Mouse (Mus musculus): ENCODE data around the gene D8Ertd738e. TPM values are rescaled to one million over a fixed set of nuclear protein-coding genes. Genes with fewer than 3 reads are reported as not detected.

D8Ertd738e gene
- polyA plus RNA-seq, 1 experiment from 2014 or later, result 386 TPM

DNA sequence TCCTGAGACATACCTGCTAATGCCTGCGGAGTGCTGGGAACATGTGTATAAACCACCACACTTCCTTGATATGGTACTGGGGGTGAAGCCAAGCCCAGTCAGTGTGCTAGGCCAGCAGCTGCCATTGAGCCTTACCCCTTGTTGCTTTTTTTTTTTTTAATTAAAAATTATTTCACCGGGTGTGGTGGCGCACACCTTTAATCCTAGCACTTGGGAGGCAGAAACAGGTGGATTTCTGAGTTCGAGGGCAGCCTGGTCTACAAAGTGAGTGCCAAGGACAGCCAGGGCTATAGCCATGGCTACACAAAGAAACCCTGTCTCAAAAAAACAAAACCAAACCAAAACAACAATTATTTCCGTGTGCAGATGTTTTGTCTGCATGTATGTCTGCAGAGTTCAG, 44.4 kb downstream of the D8Ertd738e start:
- DNase-seq (ENCODE audit: extremely low spot score, low spot score), result no peak
- H3K27ac ChIP-seq, result no peak overlapping the region
- H3K4me1 ChIP-seq, result peaks cover 64% of the 10 kb centered on the region
- H3K36me3 ChIP-seq (replicated peaks), result peaks cover 27% of the 10 kb centered on the region
- 96% methylated on average over 5 of the region's 5 CpGs for WGBS
- no peaks in the 10 kb centered on the region for H3K9me3 ChIP-seq
- no peak overlapping the region for H3K4me3 ChIP-seq
- H3K27me3 ChIP-seq (ENCODE audit: poor library complexity, severe bottlenecking), result peaks cover 23% of the 10 kb centered on the region

DNA sequence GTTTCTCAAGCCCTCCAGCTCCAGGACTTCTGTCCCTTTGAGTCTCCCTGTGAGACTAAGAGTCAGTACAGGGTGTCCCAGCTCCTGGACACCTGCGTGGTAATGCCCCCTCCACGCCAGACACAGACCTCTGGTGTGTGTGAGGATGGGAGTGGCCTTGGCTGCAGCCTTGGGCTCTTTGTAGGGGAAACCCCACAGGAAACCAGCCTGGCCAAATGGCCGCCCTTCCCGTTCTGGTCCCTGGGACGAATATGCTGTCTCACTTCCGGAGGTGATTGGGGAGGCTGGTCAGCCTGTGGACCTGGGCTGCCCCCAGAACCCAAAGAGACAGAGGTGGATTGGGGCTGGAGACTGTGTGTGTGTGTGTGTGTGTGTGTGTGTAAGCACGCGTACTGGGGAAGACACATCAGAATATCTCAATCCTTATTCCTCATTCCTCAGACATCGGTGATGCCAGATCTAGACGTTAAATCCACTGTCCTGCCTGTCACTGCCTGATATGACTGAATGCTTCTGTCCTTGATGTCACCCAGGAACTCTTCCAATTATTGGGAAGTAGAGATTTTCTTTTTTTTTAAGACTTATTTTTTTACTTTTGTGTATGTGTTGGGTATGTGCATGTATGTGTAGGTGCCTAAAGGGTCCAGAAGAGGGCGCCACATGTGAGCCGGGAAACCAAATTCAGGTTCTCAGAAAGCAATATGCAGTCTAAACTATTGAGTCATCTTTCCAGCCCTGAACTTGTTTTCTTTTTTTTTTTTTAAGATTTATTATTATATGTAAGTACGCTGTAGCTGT, 45.3 kb downstream of the D8Ertd738e start:
- Histone ChIP-seq H3K4me3 (peak overlapping the region; percentile 69), H3K27ac (peak overlapping the region; percentile 85), H3K4me1 (peaks cover 69% of the 10 kb centered on the region), H3K9me3 (no peaks in the 10 kb centered on the region), H3K27me3 (ENCODE audit: poor library complexity, severe bottlenecking) (peaks cover 28% of the 10 kb centered on the region), H3K36me3 (replicated peaks) (peaks cover 18% of the 10 kb centered on the region)
- DNase-seq (ENCODE audit: extremely low spot score, low spot score), result no peak
- 60% methylated on average over 13 of the region's 13 CpGs for WGBS

DNA sequence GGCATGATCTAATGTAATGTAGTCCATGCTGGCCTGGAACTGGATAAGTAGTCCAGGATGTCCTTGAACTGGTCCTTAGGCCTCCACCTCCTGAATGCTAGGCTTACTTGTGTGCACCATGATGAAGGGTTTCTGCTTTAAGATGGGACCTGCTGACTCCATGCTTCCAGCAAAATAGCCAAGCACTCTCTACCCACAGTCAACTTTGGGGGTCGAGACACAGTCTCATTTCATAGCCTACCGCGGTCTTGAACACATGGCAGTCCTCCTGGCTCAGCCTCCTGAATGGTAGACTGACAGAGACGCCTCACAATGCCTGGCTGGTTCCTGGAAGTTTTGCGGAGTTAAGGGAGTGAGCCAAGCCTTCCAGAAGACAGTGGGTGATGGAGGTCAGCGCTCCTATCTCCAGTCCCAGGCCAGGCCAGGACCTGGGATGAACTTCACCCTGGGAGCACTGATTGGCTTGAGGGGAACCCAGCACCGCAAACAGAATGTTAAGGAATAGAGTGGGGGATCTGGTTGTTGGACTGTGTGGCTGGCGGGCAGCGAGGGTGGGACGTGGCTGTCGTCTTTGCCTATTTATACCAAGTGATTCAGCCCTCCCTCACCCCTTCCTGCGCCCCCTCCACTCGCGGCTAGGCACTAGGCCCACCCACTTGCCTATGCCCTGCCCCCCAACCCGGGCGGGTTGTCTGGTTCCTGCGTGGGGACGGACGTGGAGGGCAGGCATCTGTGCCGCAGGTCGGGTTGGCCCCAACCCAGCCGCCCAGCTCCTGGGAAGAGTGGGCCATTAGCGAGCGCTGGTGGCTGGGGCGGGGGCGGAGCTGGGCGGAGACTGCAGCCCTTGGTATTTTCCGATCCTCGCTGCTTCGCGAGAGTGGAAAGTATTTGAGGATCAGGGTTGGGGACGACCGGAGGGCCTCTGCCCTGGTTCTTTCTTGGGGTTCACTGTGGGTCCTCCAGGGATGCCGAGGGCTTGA, 46.3 kb downstream of the D8Ertd738e start:
- 12% methylated on average over 34 of the region's 34 CpGs for WGBS
- Histone ChIP-seq H3K27ac (peak overlapping the region; percentile 85), H3K27me3 (ENCODE audit: poor library complexity, severe bottlenecking) (peaks cover 28% of the 10 kb centered on the region), H3K9me3 (no peaks in the 10 kb centered on the region), H3K4me1 (peaks cover 69% of the 10 kb centered on the region), H3K4me3 (peak overlapping the region; percentile 69), H3K36me3 (replicated peaks) (peaks cover 14% of the 10 kb centered on the region)
- DNase-seq (ENCODE audit: extremely low spot score, low spot score), result peak; percentile 67

DNA sequence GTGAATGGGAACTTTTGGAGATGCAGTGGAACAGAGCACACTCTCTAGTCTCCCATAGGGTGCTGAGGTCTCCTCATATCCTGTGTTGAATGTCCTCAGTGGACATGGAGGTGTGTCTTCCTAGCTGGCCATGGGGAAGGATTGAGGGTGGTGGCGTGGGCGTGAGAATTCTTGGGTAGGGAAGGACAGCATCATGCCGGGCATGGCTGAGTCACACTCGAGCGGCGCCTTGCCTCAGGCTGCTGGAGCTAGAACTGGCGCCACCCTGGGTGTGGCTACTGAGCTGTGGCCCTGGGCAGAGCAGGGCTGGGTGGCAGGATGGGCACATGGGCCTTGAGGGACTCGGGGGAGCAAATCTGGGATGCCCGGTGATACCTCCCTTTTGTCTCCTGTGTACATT, 47.1 kb downstream of the D8Ertd738e start:
- H3K36me3 ChIP-seq (replicated peaks), result peaks cover 14% of the 10 kb centered on the region
- no peaks in the 10 kb centered on the region for H3K9me3 ChIP-seq
- 93% methylated on average over 9 of the region's 9 CpGs for WGBS
- no peak for DNase-seq (ENCODE audit: extremely low spot score, low spot score)
- H3K27ac ChIP-seq, result no peak overlapping the region
- H3K4me1 ChIP-seq, result peaks cover 69% of the 10 kb centered on the region
- peak overlapping the region; percentile 69; the same call in 1 of the 2 replicates for H3K4me3 ChIP-seq
- H3K27me3 ChIP-seq (ENCODE audit: poor library complexity, severe bottlenecking), result peaks cover 28% of the 10 kb centered on the region

DNA sequence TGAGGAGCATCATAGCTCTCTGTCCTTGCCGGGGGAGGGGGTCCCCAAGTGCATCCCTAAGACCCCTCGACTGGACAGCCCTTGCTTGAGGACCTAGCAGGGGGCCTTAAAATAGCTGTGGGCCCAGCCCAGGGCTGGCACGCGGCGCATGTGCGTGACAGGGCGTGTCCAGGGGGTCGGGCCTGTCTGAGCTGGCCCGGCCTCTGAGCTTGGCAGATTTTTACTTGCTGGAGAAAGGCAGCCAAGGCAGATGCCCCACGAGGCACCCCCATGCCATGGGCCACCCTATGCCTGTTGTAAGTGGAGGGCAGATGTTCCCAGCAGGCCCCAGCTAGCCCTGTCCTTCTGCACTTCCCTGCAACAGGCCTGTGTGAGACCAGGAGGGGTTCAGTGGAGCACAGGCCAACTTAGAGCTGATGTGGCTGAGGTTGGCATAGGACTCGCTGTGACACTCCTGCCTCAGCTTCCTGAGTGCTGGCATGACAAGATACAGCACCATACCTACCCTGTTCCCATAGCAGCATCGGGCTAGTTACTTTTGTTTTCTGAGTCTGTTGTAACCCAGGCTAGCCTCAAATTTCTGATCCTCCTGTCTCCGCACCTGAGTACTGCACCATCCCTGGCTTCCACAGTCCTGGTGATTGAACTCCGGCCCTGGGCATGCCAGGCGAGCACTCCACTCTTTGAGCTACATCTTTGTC, 47.8 kb downstream of the D8Ertd738e start:
- Histone ChIP-seq H3K4me1 (peaks cover 74% of the 10 kb centered on the region), H3K27ac (peak overlapping the region; percentile 94), H3K27me3 (ENCODE audit: poor library complexity, severe bottlenecking) (peaks cover 28% of the 10 kb centered on the region), H3K9me3 (no peaks in the 10 kb centered on the region), H3K4me3 (peak overlapping the region; percentile 69), H3K36me3 (replicated peaks) (peaks cover 10% of the 10 kb centered on the region)
- whole genome bisulfite sequencing, result 74% methylated on average over 15 of the region's 15 CpGs
- DNase-seq (ENCODE audit: extremely low spot score, low spot score), result no peak

DNA sequence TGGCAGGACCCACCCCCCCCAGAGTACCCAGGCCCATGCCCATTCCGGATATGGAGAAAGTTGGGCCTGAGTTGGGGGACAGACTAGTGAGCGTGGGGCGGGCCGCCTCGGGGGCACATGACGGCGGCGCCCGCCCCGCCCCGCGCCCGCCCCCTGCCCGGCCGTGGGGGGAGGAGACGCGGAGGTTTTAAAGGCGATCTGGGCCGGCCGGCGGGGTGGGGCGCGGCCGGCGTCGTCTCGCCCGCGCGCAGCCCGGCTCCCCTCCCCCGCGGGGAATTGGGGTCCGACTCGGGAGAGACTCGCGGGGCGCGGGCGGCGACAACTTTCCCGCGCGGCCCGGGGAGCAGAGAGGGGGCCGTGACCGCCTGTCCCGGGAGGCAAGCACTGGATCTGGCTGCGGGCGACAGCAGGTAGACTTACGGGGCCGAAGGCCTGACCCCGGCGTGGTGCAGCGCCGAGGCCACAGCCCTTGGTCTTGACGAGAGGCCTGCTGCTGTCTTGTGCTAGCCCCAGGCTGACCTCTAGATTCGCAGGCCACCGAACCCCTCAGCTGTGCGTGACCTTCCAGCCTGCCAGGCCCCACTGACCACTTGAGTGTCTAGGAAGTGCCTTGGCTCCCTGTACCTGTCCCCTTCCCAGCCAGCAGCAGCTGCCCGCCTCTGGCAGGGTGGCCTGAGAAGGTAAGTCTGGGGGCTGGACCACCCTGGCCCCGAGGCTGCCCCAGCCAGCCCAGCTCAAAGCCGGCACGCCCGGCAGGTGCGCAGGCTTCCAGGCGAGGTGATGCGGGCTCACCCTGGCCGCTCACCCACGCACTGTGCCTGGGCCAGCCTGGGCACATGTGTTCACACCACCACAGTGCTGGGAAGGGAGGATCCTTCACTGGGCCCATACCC, 48.6 kb downstream of the D8Ertd738e start:
- Histone ChIP-seq H3K27ac (peak overlapping the region; percentile 94), H3K4me1 (peaks cover 74% of the 10 kb centered on the region), H3K4me3 (peak overlapping the region; percentile 69), H3K36me3 (replicated peaks) (peaks cover 4% of the 10 kb centered on the region; the same call in 1 of the 2 replicates), H3K27me3 (ENCODE audit: poor library complexity, severe bottlenecking) (peaks cover 28% of the 10 kb centered on the region), H3K9me3 (no peaks in the 10 kb centered on the region)
- DNase-seq (ENCODE audit: extremely low spot score, low spot score), result peak; percentile 49
- 7% methylated on average over 57 of the region's 70 CpGs for WGBS

DNA sequence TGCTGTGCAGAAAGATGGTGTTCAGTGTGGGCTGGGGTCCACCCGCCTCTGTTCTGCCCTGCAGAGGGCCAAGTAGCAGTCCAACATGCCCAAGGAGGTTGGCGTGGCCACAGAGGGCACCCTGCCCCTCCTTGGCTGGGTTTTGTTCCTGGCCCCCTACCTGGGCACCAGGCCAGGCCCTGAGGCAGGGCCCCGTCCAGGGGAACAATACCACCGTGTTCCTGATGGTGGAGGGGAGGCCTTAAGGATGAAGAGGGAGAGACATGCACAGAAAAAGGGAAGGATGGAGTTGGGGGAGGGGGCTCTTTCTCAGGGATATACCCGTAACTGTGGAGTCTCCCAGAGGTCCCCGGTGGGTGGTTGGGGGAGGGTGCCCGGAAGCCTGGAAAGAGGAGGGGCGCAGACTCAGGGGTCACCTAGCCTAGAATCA, 49.4 kb downstream of the D8Ertd738e start:
- WGBS, result 28% methylated on average over 8 of the region's 8 CpGs
- H3K4me1 ChIP-seq, result peaks cover 74% of the 10 kb centered on the region
- peak overlapping the region; percentile 94 for H3K27ac ChIP-seq
- no peaks in the 10 kb centered on the region for H3K9me3 ChIP-seq
- DNase-seq (ENCODE audit: extremely low spot score, low spot score), result no peak
- peaks cover 4% of the 10 kb centered on the region; the same call in 1 of the 2 replicates for H3K36me3 ChIP-seq (replicated peaks)
- H3K4me3 ChIP-seq, result peak overlapping the region; percentile 69
- H3K27me3 ChIP-seq (ENCODE audit: poor library complexity, severe bottlenecking), result peaks cover 28% of the 10 kb centered on the region

DNA sequence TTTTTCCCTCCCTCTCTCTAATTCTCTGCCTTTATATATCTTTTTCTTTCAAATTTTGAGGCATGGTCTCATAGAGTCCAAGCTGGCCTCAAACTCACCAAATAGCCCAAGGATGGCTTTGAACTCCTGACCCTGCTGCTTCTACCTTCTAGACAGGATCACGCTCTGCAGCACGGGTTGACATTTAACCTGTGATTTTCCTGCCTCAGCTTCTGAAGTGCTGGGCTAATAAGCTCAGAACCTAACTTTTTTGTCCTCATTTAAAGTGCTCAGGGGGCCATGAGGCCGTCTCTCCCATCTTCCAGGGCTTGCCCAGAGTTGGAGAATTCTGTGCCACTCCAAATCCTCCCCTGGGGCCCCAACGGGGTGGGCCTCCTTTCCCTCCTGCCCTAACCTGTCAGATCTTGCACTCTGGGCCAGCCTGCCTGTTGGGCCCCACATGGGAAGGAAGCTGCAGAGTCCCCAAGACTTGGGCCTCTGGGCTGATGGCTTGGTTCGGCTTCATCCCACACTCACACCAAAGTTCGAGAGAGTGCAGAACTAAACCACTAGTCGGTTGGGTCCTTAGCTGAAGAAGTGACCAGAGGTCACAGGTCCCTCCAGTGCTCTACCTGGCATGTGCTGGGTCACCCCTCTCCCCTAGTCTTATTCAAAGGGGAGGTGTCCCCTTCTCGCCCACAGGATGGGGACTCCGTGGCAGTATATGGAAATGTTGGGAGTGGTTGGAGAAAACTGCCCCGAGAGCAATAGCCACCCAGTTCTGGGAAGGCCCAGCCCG, 50.0 kb downstream of the D8Ertd738e start:
- WGBS, result 57% methylated on average over 11 of the region's 11 CpGs
- no peak for DNase-seq (ENCODE audit: extremely low spot score, low spot score)
- H3K4me3 ChIP-seq, result peak overlapping the region; percentile 69

DNA sequence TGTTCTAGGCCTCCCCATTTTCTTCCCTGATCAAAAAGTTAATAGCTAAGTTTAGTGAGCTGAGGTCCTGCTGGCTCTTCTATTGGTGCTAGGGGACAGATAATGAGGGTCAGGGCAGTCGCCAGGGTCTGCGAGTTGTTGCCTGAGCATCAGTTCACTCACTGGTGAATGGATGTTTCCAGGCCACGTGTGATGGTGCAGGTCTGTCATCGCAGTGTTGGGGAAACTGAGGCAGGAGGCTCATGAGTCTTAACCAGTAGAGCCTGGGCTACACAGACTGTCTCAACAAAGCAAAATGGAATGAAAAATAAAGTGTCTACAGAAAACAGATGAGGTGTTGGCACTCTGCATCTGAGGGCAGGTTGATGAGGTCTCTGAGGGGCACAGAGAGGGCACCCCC, 50.6 kb downstream of the D8Ertd738e start:
- H3K9me3 ChIP-seq, result no peaks in the 10 kb centered on the region
- H3K4me3 ChIP-seq, result peak overlapping the region; percentile 61
- 25% methylated on average over 4 of the region's 4 CpGs for WGBS
- peaks cover 28% of the 10 kb centered on the region for H3K27me3 ChIP-seq (ENCODE audit: poor library complexity, severe bottlenecking)
- H3K4me1 ChIP-seq, result peaks cover 73% of the 10 kb centered on the region
- H3K36me3 ChIP-seq (replicated peaks), result no peaks in the 10 kb centered on the region
- DNase-seq (ENCODE audit: extremely low spot score, low spot score), result no peak
- H3K27ac ChIP-seq, result peak overlapping the region; percentile 94

More for the DNA sequence above, 50.0 kb downstream of the D8Ertd738e start:
- Histone ChIP-seq H3K9me3 (no peaks in the 10 kb centered on the region), H3K4me1 (peaks cover 74% of the 10 kb centered on the region), H3K27me3 (ENCODE audit: poor library complexity, severe bottlenecking) (peaks cover 28% of the 10 kb centered on the region), H3K27ac (peak overlapping the region; percentile 94), H3K36me3 (replicated peaks) (no peaks in the 10 kb centered on the region)

DNA sequence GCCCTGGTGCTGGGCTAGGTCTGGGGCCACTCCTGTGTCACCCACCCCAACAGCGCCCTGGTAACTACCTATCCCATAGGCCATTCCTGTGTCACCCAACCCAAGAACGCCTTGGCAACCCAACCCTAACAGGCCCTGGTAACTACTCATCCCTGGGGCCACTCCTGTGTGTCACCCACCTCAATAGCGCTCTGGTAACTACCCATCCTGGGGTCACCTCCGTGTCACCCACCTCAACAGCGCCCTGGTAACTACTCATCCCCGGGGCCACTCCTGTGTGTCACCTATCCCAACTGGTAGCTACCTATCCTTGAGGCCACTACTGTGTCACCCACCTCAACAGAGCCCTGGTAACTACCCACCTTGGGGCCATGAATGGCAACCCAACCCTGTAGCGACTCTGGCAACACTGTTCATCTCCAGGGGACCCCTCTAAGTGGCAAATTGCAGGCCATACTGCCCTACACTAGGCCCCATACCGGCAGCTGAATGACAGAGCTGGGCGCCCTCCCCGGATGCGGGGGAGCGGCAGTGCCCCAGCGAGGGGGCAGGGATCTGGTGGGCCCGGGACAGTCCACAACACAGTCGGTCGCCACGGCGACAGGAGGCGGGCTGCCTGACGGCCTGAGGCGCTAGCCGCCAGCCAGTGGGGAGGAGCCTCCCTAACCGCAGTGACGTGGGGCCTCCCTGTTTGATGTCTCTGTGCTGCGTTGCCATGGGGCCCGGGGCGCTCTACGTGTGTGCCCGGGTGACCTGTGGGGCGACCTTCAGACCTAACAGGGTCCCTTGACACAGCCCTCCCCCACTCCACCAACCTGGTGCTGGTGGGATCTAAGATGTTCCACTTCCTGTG, 51.4 kb downstream of the D8Ertd738e start:
- peak; percentile 95 for DNase-seq (ENCODE audit: extremely low spot score, low spot score)
- WGBS, result 3% methylated on average over 30 of the region's 30 CpGs
- no peaks in the 10 kb centered on the region for H3K36me3 ChIP-seq (replicated peaks)
- peak overlapping the region; percentile 94 for H3K27ac ChIP-seq
- H3K27me3 ChIP-seq (ENCODE audit: poor library complexity, severe bottlenecking), result peaks cover 30% of the 10 kb centered on the region
- H3K9me3 ChIP-seq, result no peaks in the 10 kb centered on the region
- H3K4me1 ChIP-seq, result peaks cover 70% of the 10 kb centered on the region
- peak overlapping the region; percentile 61 for H3K4me3 ChIP-seq
